Mouse (Mus musculus): ENCODE data around the gene Kctd10. TPM values are rescaled to one million over a fixed set of nuclear protein-coding genes. Genes with fewer than 3 reads are reported as not detected.

Kctd10 gene
- polyA plus RNA-seq, 1 experiment from 2014 or later = 86.2 TPM

- Histone ChIP-seq H3K27ac (ENCODE audit: low read depth, low read length) (no peak overlapping the region), H3K36me3 (ENCODE audit: control insufficient read depth, insufficient read depth, low read length) (peaks cover 97% of the 10 kb centered on the region), H3K4me2 (replicated peaks; ENCODE audit: low read depth, low read length) (no peak overlapping the region), H3K9me3 (ENCODE audit: control insufficient read depth, low read length) (no peaks in the 10 kb centered on the region), H3K4me3 (ENCODE audit: low read length) (no peak overlapping the region), H3K27me3 (ENCODE audit: control insufficient read depth, insufficient read depth, low read length) (no peaks in the 10 kb centered on the region), H3K4me1 (ENCODE audit: control insufficient read depth, insufficient read depth, low read length) (no peaks in the 10 kb centered on the region), H3K9ac (ENCODE audit: low read depth, low read length) (no peak overlapping the region)
- no peak for ATAC-seq (ENCODE audit: low FRiP score, low TSS enrichment)
- 95% methylated on average over 5 of the region's 5 CpGs for WGBS
These were observed 35.3 kb upstream of the Kctd10 start for GRCm38 (mm10) chr5:114415606-114416005.

GRCm38 (mm10) chr5:114413067-114413735 lies 32.9 kb upstream of the Kctd10 start:
- H3K36me3 ChIP-seq (ENCODE audit: control insufficient read depth, insufficient read depth, low read length) = peaks cover 98% of the 10 kb centered on the region
- no peak overlapping the region for H3K4me3 ChIP-seq (ENCODE audit: low read length)
- H3K4me2 ChIP-seq (replicated peaks; ENCODE audit: low read depth, low read length) = no peak overlapping the region
- H3K27me3 ChIP-seq (ENCODE audit: control insufficient read depth, insufficient read depth, low read length) = no peaks in the 10 kb centered on the region
- no peaks in the 10 kb centered on the region for H3K9me3 ChIP-seq (ENCODE audit: control insufficient read depth, low read length)
- no peak overlapping the region for H3K27ac ChIP-seq (ENCODE audit: low read depth, low read length)
- no peak; the same call in 1 of the 2 replicates for ATAC-seq (ENCODE audit: low FRiP score, low TSS enrichment)
- no peaks in the 10 kb centered on the region for H3K4me1 ChIP-seq (ENCODE audit: control insufficient read depth, insufficient read depth, low read length)
- WGBS = 65% methylated on average over 16 of the region's 16 CpGs
- H3K9ac ChIP-seq (ENCODE audit: low read depth, low read length) = no peak overlapping the region

DNA sequence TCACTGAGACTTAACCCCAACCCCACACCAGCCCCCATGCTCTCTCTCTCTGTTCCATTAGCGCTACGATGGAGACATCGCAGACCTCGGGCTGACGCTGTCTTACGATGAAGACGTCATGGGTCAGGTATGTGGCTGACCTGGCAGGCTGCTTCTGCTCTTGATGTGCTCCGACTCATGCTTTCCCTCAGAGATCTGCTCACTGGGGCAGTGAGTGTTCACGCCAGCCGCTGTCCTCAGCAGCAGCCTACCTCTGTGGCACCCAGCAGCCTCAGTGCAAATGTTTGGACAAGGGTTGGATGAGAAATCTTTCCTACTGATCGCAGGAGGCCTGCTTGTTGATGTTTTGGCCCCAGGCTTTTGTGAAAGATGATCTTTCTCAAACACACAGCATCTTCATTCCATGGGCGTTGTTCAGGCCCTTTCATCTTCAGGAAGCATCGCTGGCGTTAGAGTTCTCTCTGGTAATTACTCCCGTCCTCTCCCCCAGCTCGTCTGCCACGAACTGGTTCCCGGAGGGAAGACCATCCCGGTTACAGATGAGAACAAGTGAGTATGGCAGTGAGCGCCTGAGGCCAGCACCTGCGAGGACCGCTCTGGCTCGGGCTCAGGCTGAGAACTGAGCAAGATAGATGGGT lies 32.2 kb upstream of the Kctd10 start:
- Histone ChIP-seq H3K4me1 (ENCODE audit: control insufficient read depth, insufficient read depth, low read length) (no peaks in the 10 kb centered on the region), H3K36me3 (ENCODE audit: control insufficient read depth, insufficient read depth, low read length) (peaks cover 99% of the 10 kb centered on the region), H3K9ac (ENCODE audit: low read depth, low read length) (no peak overlapping the region), H3K27ac (ENCODE audit: low read depth, low read length) (no peak overlapping the region), H3K9me3 (ENCODE audit: control insufficient read depth, low read length) (no peaks in the 10 kb centered on the region), H3K27me3 (ENCODE audit: control insufficient read depth, insufficient read depth, low read length) (no peaks in the 10 kb centered on the region), H3K4me2 (replicated peaks; ENCODE audit: low read depth, low read length) (no peak overlapping the region), H3K4me3 (ENCODE audit: low read length) (no peak overlapping the region)
- WGBS = 49% methylated on average over 23 of the region's 23 CpGs
- ATAC-seq (ENCODE audit: low FRiP score, low TSS enrichment) = no peak; the same call in 1 of the 2 replicates

GRCm38 (mm10) chr5:114410429-114410828 lies 30.1 kb upstream of the Kctd10 start:
- H3K27ac ChIP-seq (ENCODE audit: low read depth, low read length) = no peak overlapping the region
- H3K9me3 ChIP-seq (ENCODE audit: control insufficient read depth, low read length) = no peaks in the 10 kb centered on the region
- peaks cover 98% of the 10 kb centered on the region for H3K36me3 ChIP-seq (ENCODE audit: control insufficient read depth, insufficient read depth, low read length)
- H3K4me1 ChIP-seq (ENCODE audit: control insufficient read depth, insufficient read depth, low read length) = no peaks in the 10 kb centered on the region
- H3K4me2 ChIP-seq (replicated peaks; ENCODE audit: low read depth, low read length) = no peak overlapping the region
- H3K27me3 ChIP-seq (ENCODE audit: control insufficient read depth, insufficient read depth, low read length) = no peaks in the 10 kb centered on the region
- ATAC-seq (ENCODE audit: low FRiP score, low TSS enrichment) = no peak
- H3K4me3 ChIP-seq (ENCODE audit: low read length) = no peak overlapping the region
- 92% methylated on average over 13 of the region's 13 CpGs for WGBS
- H3K9ac ChIP-seq (ENCODE audit: low read depth, low read length) = no peak overlapping the region

DNA sequence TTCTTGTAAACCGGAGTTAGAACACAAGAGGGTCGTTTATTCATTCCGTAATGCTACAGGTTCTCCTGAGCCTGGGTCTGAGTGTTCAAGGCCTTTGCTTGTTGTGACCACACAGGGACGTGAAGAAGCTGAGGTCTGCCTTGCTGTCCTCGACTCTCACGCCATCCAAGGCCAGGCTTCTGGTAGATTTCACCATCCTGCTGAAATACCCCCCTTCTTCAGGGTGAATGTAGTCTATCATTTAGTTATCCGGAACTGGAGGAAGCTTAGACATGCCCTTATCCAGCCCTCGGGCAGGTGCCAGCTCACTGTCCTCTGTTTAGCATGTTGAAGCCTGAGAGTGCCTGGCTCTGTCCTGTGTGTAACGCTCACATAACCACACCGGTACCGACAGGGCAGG lies 28.5 kb upstream of the Kctd10 start:
- Histone ChIP-seq H3K4me2 (replicated peaks; ENCODE audit: low read depth, low read length) (no peak overlapping the region), H3K9ac (ENCODE audit: low read depth, low read length) (no peak overlapping the region), H3K4me3 (ENCODE audit: low read length) (no peak overlapping the region), H3K27ac (ENCODE audit: low read depth, low read length) (no peak overlapping the region), H3K9me3 (ENCODE audit: control insufficient read depth, low read length) (no peaks in the 10 kb centered on the region), H3K36me3 (ENCODE audit: control insufficient read depth, insufficient read depth, low read length) (peaks cover 99% of the 10 kb centered on the region), H3K27me3 (ENCODE audit: control insufficient read depth, insufficient read depth, low read length) (no peaks in the 10 kb centered on the region), H3K4me1 (ENCODE audit: control insufficient read depth, insufficient read depth, low read length) (no peaks in the 10 kb centered on the region)
- ATAC-seq (ENCODE audit: low FRiP score, low TSS enrichment) = no peak
- 92% methylated on average over 11 of the region's 11 CpGs for WGBS

DNA sequence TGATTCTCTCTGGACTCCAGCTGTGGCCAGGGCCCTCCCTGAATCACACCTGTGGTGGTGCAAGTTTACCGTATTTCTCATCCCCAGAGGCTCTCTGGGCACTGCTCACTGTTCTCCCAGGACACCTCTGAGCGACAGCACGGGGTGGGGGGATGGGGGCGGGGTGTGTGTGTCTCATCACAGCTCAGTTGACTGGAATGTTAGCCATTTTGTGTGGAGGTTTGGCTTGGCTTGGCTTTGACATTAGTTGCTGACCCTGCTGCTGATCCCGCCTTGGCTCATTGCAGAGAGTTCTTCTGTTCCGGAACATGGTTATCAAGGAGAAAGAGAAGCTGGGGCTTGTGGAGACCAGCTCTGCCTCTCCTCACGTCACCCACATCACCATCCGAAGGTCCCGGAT lies 27.5 kb upstream of the Kctd10 start:
- no peaks in the 10 kb centered on the region for H3K9me3 ChIP-seq (ENCODE audit: control insufficient read depth, low read length)
- no peak overlapping the region for H3K9ac ChIP-seq (ENCODE audit: low read depth, low read length)
- no peak overlapping the region for H3K4me2 ChIP-seq (replicated peaks; ENCODE audit: low read depth, low read length)
- ATAC-seq (ENCODE audit: low FRiP score, low TSS enrichment) = no peak
- H3K27ac ChIP-seq (ENCODE audit: low read depth, low read length) = no peak overlapping the region
- H3K4me1 ChIP-seq (ENCODE audit: control insufficient read depth, insufficient read depth, low read length) = no peaks in the 10 kb centered on the region
- 88% methylated on average over 9 of the region's 9 CpGs for WGBS
- H3K27me3 ChIP-seq (ENCODE audit: control insufficient read depth, insufficient read depth, low read length) = no peaks in the 10 kb centered on the region
- H3K4me3 ChIP-seq (ENCODE audit: low read length) = no peak overlapping the region
- peaks cover 99% of the 10 kb centered on the region for H3K36me3 ChIP-seq (ENCODE audit: control insufficient read depth, insufficient read depth, low read length)

DNA sequence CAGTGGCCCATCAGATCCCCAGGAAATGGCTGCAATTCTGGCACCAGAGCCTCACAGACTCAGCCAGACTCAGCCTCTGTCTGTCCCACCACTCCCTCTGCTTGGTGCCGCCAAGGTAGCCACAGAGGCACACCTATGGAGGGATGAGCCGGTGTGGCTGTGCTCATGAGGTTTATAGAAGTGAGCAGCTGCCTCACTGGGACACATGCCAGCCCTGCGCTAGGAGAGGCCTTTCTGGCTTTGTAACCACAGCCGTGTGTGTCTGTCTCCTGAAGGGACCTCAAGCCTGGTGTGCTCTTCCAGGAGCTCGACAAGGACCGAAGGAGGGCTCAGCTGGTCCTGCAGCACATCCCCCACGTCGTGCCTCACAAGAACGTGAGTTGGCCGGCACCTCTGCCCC lies 27.0 kb upstream of the Kctd10 start:
- Histone ChIP-seq H3K4me3 (ENCODE audit: low read length) (no peak overlapping the region), H3K27ac (ENCODE audit: low read depth, low read length) (no peak overlapping the region), H3K4me2 (replicated peaks; ENCODE audit: low read depth, low read length) (no peak overlapping the region), H3K9me3 (ENCODE audit: control insufficient read depth, low read length) (no peaks in the 10 kb centered on the region), H3K27me3 (ENCODE audit: control insufficient read depth, insufficient read depth, low read length) (no peaks in the 10 kb centered on the region), H3K4me1 (ENCODE audit: control insufficient read depth, insufficient read depth, low read length) (no peaks in the 10 kb centered on the region), H3K36me3 (ENCODE audit: control insufficient read depth, insufficient read depth, low read length) (peaks cover 99% of the 10 kb centered on the region), H3K9ac (ENCODE audit: low read depth, low read length) (no peak overlapping the region)
- 91% methylated on average over 10 of the region's 10 CpGs for WGBS
- ATAC-seq (ENCODE audit: low FRiP score, low TSS enrichment) = no peak

DNA sequence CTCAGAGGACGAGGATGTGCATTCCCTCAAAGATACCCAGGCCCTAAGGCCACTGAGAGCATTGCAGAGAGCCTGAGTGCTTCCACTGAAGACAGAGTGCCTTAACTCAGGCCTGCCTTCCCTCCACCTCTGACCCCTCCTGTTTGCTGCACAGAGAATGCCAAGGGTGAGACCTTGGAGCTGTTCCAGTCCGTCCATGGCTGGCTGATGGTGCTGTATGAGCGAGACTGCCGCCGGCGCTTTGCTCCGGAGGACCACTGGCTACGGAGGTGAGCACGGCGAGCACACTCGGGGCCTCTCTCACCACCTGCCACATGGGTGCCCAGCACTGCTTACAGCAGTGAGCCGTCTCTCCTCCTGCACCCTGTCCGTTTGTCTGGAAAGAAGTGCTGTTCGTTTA lies 26.3 kb upstream of the Kctd10 start:
- WGBS = 92% methylated on average over 14 of the region's 14 CpGs
- Histone ChIP-seq H3K9me3 (ENCODE audit: control insufficient read depth, low read length) (no peaks in the 10 kb centered on the region), H3K27me3 (ENCODE audit: control insufficient read depth, insufficient read depth, low read length) (no peaks in the 10 kb centered on the region), H3K4me1 (ENCODE audit: control insufficient read depth, insufficient read depth, low read length) (no peaks in the 10 kb centered on the region), H3K4me2 (replicated peaks; ENCODE audit: low read depth, low read length) (no peak overlapping the region), H3K4me3 (ENCODE audit: low read length) (no peak overlapping the region), H3K27ac (ENCODE audit: low read depth, low read length) (no peak overlapping the region), H3K36me3 (ENCODE audit: control insufficient read depth, insufficient read depth, low read length) (peaks cover 99% of the 10 kb centered on the region), H3K9ac (ENCODE audit: low read depth, low read length) (no peak overlapping the region)
- ATAC-seq (ENCODE audit: low FRiP score, low TSS enrichment) = no peak

GRCm38 (mm10) chr5:114393169-114393568 lies 12.9 kb upstream of the Kctd10 start:
- ATAC-seq (ENCODE audit: low FRiP score, low TSS enrichment) = no peak
- no peaks in the 10 kb centered on the region for H3K9me3 ChIP-seq (ENCODE audit: control insufficient read depth, low read length)
- H3K4me3 ChIP-seq (ENCODE audit: low read length) = no peak overlapping the region
- 72% methylated on average over 9 of the region's 9 CpGs for whole genome bisulfite sequencing
- H3K4me1 ChIP-seq (ENCODE audit: control insufficient read depth, insufficient read depth, low read length) = no peaks in the 10 kb centered on the region
- H3K27ac ChIP-seq (ENCODE audit: low read depth, low read length) = no peak overlapping the region
- peaks cover 87% of the 10 kb centered on the region for H3K36me3 ChIP-seq (ENCODE audit: control insufficient read depth, insufficient read depth, low read length)
- no peak overlapping the region; the same call in 1 of the 2 replicates for H3K9ac ChIP-seq (ENCODE audit: low read depth, low read length)
- H3K27me3 ChIP-seq (ENCODE audit: control insufficient read depth, insufficient read depth, low read length) = no peaks in the 10 kb centered on the region
- no peak overlapping the region for H3K4me2 ChIP-seq (replicated peaks; ENCODE audit: low read depth, low read length)
